Mouse (Mus musculus) embryonic facial prominence, embryonic 15.5 days (tissue): ENCODE results near the gene Lzts3. TPM values are rescaled to one million over a fixed set of nuclear protein-coding genes. Genes with fewer than 3 reads are reported as not detected.
"Not testable (repeated sequence)": the region's sequence is repeated elsewhere in the genome, so short reads cannot be mapped to it uniquely, and the experiment has no call there.

Experiments
- ATAC-seq: fragments of 200-750 bp; cut with Nextera tagmentation; 2 replicates; pipeline ENCODE4 v1.8.0; 2017; ENCODE audit warnings: low read depth, moderate TSS enrichment; ENCODE audit not compliant: insufficient number of reproducible peaks, low FRiP score, low TSS enrichment
- H3K27ac ChIP-seq: fragments of 300-500 bp; sonication (generic); replicated peaks from 2 replicates; pipeline ENCODE4 v1.5.1; 2015; ENCODE audit warnings: mild to moderate bottlenecking, inconsistent platforms
- H3K27me3 ChIP-seq: fragments of 300-500 bp; sonication (generic); 2 replicates; pipeline ENCODE4 v1.6.1; 2015; ENCODE audit warnings: inconsistent platforms
- H3K36me3 ChIP-seq: fragments of 300-500 bp; sonication (generic); 2 replicates; pipeline ENCODE4 v1.6.1; 2015; ENCODE audit warnings: mild to moderate bottlenecking, inconsistent platforms
- H3K4me1 ChIP-seq: fragments of 300-500 bp; sonication (generic); 2 replicates; pipeline ENCODE4 v1.6.1; 2015; ENCODE audit warnings: inconsistent platforms
- H3K4me2 ChIP-seq: fragments of 300-500 bp; sonication (generic); replicated peaks from 2 replicates; pipeline ENCODE4 v1.6.1; 2015; ENCODE audit warnings: mild to moderate bottlenecking, inconsistent platforms
- H3K4me3 ChIP-seq: fragments of 300-500 bp; sonication (generic); replicated peaks from 2 replicates; pipeline ENCODE4 v1.5.1; 2015; ENCODE audit warnings: mild to moderate bottlenecking, inconsistent platforms
- H3K9ac ChIP-seq: fragments of 300-500 bp; sonication (generic); 2 replicates; pipeline ENCODE4 v1.6.1; 2015; ENCODE audit warnings: inconsistent platforms
- H3K9me3 ChIP-seq: fragments of 300-500 bp; sonication (generic); replicated peaks from 2 replicates; pipeline ENCODE4 v1.6.1; 2016; ENCODE audit warnings: inconsistent platforms
- WGBS: fragments of 180-500 bp; shearing (Covaris S2); methylation state at CpG from one replicate; pipeline ENCODE4 v1.1.7; 2015; 5-methylcytosine and 5-hydroxymethylcytosine counted together
- polyA plus RNA-seq: library from polyadenylated mRNA; unstranded; fragments of >200 nt; fragmentation: Nextera tagmentation; extraction: Ambion mirVana; gene quantifications from 2 replicates; pipeline ENCODE4 v1.2.1, GENCODE M21; 2015

Gene Lzts3
- polyA plus RNA-seq, 1 experiment from 2014 or later: 6.7 TPM

DNA sequence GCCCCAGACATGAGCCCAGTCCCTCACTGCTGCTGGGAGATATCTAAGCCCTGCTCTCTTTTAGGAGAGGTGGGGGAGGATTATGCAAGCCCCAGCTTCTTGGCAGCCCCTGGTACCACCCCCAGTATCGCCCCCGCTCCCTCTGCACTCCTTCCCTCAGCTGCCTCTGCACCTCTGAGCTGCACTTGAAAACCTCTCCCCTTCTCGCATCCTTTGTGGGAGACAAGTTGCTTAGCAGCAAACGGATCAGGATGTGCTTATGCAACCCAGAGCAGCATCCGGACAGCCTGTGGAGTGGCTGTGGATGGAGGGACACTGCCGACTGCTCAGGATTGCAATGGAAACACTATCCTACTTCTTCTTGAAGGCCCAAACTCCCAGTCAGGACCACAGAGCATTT is 14.9 kb upstream of the Lzts3 start:
- H3K4me1 ChIP-seq: 0 out of 2 replicates have a peak, but pooled peaks cover under 1% of the 10 kb centered on the region
- no peak overlapping the region for H3K4me2 ChIP-seq
- ATAC-seq: no peak
- no peaks in the 10 kb centered on the region for H3K9me3 ChIP-seq
- peaks cover 91% of the 10 kb centered on the region for H3K36me3 ChIP-seq
- 62% methylated on average over 6 of the region's 6 CpGs for WGBS
- no peak overlapping the region for H3K4me3 ChIP-seq
- no peak overlapping the region for H3K9ac ChIP-seq
- H3K27me3 ChIP-seq: no peaks in the 10 kb centered on the region
- no peak overlapping the region for H3K27ac ChIP-seq

DNA sequence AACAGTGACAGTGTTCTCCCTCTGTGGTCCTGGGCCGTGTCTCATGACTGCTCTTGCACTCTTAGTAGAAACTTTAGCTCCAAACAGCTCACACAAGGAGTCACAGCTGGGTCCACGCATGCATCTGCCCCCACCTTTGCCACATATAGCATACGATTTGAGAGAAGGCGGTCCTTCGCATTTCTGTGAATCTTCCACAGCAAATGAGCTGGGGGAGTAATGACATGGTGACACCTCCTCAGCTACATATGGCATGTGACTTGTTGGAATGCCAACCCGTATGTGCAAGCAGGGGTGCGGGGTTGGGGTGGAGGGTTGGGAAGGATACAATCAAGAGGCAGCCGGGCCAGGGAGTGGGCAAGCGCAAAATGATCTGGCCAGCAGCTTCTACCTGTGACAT is 13.9 kb upstream of the Lzts3 start:
- Histone ChIP-seq H3K4me2 (no peak overlapping the region), H3K36me3 (peaks cover 91% of the 10 kb centered on the region), H3K9me3 (no peaks in the 10 kb centered on the region), H3K4me3 (no peak overlapping the region), H3K4me1 (no peaks in the 10 kb centered on the region), H3K27ac (no peak overlapping the region), H3K27me3 (no peaks in the 10 kb centered on the region), H3K9ac (no peak overlapping the region)
- 88% methylated on average over 9 of the region's 9 CpGs for WGBS
- ATAC-seq: no peak

DNA sequence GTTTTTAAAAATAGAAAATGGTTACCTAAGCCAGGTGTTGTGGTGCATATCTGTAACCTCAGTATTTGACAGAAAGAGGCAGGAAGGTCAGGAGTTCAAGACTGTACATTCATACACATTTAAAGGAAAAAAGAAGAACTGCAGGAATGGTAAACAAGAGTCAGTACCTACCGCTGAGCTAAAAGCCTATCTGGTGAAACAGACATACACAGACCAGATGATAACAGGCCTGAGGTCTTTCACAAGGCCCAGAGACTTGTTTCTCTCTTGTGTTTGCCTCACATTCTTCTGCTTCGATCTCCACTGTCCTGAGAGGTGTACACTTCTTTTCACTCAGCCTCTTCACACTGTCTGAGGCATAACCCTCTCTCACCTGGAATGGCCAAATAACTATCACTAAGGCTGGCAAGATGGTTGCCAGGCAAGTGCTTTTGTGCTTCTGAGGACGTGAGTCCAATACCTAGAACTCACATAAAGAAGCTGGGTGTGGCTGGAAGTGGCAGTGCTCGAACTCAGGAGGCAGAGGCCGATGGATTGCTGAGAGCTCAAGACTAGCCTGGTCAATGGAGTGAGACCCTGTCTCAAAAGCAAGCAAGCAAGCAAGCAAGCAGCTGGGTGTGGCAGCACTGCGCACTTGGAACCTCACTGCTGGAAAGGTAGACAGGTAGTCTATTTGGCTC is 13.2 kb upstream of the Lzts3 start:
- H3K27me3 ChIP-seq: no peaks in the 10 kb centered on the region
- H3K9ac ChIP-seq: no peak overlapping the region
- peaks cover 89% of the 10 kb centered on the region for H3K36me3 ChIP-seq
- no peaks in the 10 kb centered on the region for H3K4me1 ChIP-seq
- 96% methylated on average over 6 of the region's 6 CpGs for WGBS
- H3K4me2 ChIP-seq: no peak overlapping the region
- H3K9me3 ChIP-seq: no peaks in the 10 kb centered on the region
- H3K4me3 ChIP-seq: no peak overlapping the region
- no peak for ATAC-seq
- no peak overlapping the region for H3K27ac ChIP-seq

DNA sequence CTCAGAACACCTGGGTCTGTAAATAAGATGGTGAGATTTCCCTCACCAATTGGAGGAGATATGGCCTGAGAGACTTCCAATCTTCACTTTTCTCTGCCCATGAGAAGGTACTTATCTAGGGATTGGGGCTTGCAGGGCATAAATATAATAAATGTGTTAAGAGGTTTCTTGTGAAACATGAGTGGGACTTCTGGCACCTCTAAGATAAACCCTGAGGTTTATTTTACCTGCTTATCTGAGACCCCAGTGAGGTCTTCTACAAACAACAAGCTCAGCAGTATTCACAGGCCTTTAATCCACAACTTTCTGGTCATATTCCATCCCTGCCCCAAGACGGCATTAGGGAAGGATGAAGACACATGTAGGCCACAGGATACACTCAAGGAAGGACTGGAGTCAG is 11.2 kb upstream of the Lzts3 start:
- 95% methylated on average over 1 of the region's 1 CpGs for WGBS
- Histone ChIP-seq H3K27me3 (no peaks in the 10 kb centered on the region), H3K9me3 (no peaks in the 10 kb centered on the region), H3K27ac (no peak overlapping the region), H3K36me3 (peaks cover 75% of the 10 kb centered on the region), H3K4me3 (no peak overlapping the region), H3K9ac (no peak overlapping the region), H3K4me1 (no peaks in the 10 kb centered on the region), H3K4me2 (no peak overlapping the region)
- no peak for ATAC-seq

DNA sequence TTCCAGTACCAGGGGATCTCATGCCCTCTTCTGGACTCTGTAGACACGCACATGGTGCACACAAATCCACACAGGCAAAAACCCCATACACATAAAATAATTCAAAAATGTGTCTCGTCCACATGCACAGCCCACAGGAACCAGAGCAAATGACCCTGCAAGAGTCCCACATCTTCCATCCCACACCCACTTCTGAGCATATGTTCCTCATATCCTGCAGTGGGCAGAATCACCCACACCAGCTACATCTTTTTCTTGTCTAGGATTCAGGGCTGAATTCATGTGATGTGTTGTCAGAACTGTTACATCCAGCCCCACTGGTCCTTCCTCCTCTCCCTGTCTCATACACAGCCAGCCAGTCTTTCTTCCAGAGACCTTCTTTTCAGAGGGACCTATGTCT is 10.7 kb upstream of the Lzts3 start:
- Histone ChIP-seq H3K9ac (no peak overlapping the region), H3K4me1 (no peaks in the 10 kb centered on the region), H3K27me3 (no peaks in the 10 kb centered on the region), H3K4me3 (no peak overlapping the region), H3K9me3 (no peaks in the 10 kb centered on the region), H3K27ac (no peak overlapping the region), H3K4me2 (no peak overlapping the region), H3K36me3 (peaks cover 70% of the 10 kb centered on the region)
- WGBS: 78% methylated on average over 2 of the region's 2 CpGs
- ATAC-seq: no peak

DNA sequence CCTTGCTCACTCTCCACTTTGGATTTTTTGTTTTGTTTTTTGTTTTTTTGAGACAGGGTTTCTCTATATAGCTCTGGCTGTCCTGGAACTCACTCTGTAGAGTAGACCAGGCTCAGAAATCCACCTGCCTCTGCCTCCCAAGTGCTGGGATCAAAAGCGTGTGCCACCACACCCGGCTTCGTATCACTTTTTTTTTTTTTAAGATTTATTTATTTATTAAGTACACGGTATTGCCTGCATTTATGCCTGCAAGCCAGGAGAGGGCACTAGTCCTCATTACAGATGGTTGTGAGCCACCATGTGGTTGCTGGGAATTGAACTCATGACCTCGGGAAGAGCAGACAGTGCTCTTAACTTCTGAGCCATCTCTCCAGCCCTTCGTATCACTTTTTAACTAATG is 6.4 kb upstream of the Lzts3 start:
- not testable (repeated sequence) for H3K4me2 ChIP-seq, H3K9ac ChIP-seq, ATAC-seq, H3K27ac ChIP-seq, H3K4me3 ChIP-seq, H3K9me3 ChIP-seq, H3K4me1 ChIP-seq, H3K27me3 ChIP-seq
- WGBS: 79% methylated on average over 6 of the region's 6 CpGs
- peaks cover 36% of the 10 kb centered on the region for H3K36me3 ChIP-seq

DNA sequence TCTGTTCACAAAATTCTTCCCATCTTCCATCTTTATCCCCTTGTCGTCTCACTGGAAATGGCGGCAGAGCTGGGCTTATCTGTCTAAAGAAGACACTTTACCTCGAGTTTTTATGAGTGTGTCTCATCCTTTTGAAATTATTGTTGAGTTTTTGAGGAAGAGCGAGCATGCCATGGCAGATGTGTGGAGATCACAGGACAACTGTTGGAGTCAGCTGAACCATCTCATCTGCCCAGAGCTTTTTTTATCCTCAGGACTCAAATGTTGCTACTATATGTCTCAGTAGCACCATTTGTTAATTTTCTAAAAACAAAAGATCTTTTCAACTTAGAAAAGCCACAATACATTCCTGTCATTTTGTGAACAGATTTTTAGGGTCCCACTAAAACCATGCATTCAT is 2.6 kb upstream of the Lzts3 start:
- ATAC-seq: no peak
- H3K4me1 ChIP-seq: peaks cover 13% of the 10 kb centered on the region; the same call in 1 of the 2 replicates
- H3K9ac ChIP-seq: no peak overlapping the region
- WGBS: 80% methylated on average over 4 of the region's 4 CpGs
- H3K27ac ChIP-seq: no peak overlapping the region
- H3K27me3 ChIP-seq: no peaks in the 10 kb centered on the region
- peaks cover 5% of the 10 kb centered on the region; the same call in 1 of the 2 replicates for H3K36me3 ChIP-seq
- H3K9me3 ChIP-seq: no peaks in the 10 kb centered on the region
- no peak overlapping the region for H3K4me3 ChIP-seq
- no peak overlapping the region for H3K4me2 ChIP-seq

DNA sequence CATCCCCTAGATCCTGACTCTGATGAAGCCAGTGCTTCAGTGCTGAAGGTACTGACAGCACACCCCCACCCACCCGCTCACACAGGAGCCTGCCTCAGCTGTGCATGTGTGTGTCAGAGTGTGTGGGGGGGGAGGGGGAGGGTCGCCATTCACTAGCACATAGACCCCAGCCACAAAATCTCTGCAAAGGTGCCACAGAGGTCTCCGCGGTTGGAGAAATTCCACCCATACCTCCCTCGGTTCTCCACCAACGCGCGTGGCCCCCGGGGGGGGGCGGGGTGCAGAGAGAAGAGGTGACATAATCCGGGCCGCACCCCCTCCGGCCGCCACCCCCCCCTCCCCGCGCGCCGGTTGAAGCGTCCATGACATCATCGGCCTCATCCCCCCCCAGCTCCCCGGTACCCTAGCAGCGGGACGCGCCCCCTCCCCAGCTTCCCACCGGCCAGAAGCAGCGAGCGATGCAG is 374 bp downstream of the Lzts3 start:
- peak; percentile 20; the same call in 1 of the 2 replicates for ATAC-seq
- H3K4me1 ChIP-seq: peaks cover 20% of the 10 kb centered on the region
- 1% methylated on average over 25 of the region's 27 CpGs for WGBS
- H3K36me3 ChIP-seq: 0 out of 2 replicates have a peak, but pooled peaks cover 2% of the 10 kb centered on the region
- no peaks in the 10 kb centered on the region for H3K9me3 ChIP-seq
- H3K4me3 ChIP-seq: peak overlapping the region; percentile 74
- H3K27ac ChIP-seq: no peak overlapping the region; the same call in 1 of the 2 replicates
- peaks cover 11% of the 10 kb centered on the region for H3K27me3 ChIP-seq
- H3K9ac ChIP-seq: peak overlapping the region; percentile 56
- H3K4me2 ChIP-seq: peak overlapping the region; percentile 96

DNA sequence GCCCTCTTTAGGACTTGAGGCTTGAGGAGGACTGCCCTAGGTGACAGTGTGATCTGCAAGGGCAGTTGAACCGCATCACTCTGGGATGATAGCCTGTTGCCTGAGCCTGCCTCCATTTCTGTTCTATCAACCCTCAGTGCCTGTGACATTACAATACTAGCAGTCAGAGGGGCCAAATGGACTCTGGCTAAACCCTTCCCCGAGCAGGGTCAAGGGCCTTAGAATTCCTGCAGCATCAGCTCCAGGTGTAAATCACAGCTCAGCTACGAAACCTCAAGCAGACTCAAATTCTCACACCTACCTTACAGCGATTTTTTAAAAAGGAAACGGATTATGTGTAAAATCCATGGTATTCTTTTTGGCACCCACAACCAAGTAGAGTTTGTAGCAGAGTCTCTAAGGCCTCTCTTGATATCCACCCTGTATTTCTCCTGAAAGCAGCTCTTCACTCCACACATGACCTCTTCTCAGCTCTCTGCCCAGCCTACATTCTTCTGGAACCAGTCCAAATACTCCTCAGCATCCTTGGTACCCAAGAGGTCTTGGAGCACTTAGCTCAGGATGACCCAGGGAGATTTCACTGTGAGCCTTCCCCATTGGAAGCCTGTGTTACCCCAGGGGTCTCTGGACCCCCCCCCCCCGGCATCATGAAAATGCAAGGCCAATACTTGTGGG is 1.1 kb downstream of the Lzts3 start:
- H3K4me3 ChIP-seq: peak overlapping the region; percentile 74
- 65% methylated on average over 6 of the region's 6 CpGs for WGBS
- no peak for ATAC-seq
- H3K27ac ChIP-seq: no peak overlapping the region
- H3K4me1 ChIP-seq: peaks cover 20% of the 10 kb centered on the region
- H3K4me2 ChIP-seq: peak overlapping the region; percentile 96; the same call in 1 of the 2 replicates
- H3K27me3 ChIP-seq: peaks cover 19% of the 10 kb centered on the region
- H3K9ac ChIP-seq: no peak overlapping the region
- H3K9me3 ChIP-seq: no peaks in the 10 kb centered on the region
- no peaks in the 10 kb centered on the region for H3K36me3 ChIP-seq

DNA sequence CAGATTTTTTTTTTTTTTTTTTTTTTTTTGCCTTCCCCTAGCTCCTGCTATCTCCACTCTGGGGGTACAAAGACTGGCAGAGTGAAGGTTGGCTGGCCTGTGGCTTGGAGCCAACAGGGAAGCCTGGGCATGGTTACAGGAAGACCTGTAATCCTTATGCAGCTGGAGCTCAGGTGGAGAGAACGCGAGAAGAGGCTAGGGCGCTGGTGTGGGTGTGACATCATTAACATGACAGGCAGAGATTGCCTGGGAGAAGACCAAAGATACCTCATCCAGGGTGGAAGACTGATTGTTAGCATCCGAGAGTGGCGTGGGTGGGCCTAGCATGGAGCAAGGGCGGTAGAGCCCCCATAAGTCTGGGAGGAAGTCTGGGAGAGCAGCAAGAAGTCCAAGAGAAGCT is 3.3 kb downstream of the Lzts3 start:
- H3K36me3 ChIP-seq: no peaks in the 10 kb centered on the region
- H3K27ac ChIP-seq: no peak overlapping the region
- H3K27me3 ChIP-seq: peaks cover 41% of the 10 kb centered on the region
- 81% methylated on average over 6 of the region's 6 CpGs for WGBS
- H3K4me2 ChIP-seq: no peak overlapping the region
- no peak overlapping the region for H3K9ac ChIP-seq
- no peak overlapping the region for H3K4me3 ChIP-seq
- H3K9me3 ChIP-seq: no peaks in the 10 kb centered on the region
- H3K4me1 ChIP-seq: peaks cover 39% of the 10 kb centered on the region
- no peak for ATAC-seq

DNA sequence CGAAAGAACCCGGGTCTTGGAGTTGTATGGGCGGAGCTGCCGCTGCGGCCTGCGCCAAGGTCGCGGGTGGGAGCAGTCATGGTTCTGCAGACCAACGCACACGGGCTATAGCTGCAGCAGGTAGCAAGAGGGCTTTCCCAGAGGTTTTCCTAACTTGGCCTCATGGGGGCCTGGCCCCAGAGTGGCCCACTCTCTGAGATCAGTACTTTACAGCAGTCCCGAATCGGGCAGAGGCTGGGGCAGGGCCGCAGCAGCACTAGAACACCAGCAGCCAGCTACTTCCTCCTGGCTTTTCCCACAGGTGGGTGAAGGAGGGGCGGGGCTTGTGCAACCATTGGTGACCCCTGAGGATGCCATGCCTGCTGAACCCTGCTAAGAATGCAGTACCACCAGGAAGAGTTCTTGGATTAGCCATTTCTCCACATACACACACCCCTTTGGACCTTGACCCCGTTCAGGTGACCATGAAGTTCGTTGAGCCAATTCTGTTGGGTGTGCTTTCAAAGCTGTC is 4.4 kb downstream of the Lzts3 start:
- no peak for ATAC-seq
- peaks cover 49% of the 10 kb centered on the region for H3K27me3 ChIP-seq
- no peak overlapping the region for H3K4me3 ChIP-seq
- H3K9me3 ChIP-seq: no peaks in the 10 kb centered on the region
- no peak overlapping the region for H3K27ac ChIP-seq
- peaks cover 45% of the 10 kb centered on the region for H3K4me1 ChIP-seq
- no peak overlapping the region for H3K9ac ChIP-seq
- no peaks in the 10 kb centered on the region for H3K36me3 ChIP-seq
- 34% methylated on average over 16 of the region's 16 CpGs for WGBS
- no peak overlapping the region for H3K4me2 ChIP-seq
